Mouse (Mus musculus) E14TG2a.4 (cell line): ENCODE data around the gene Cenpa.

Source experiments
- CTCF ChIP-seq: conservative IDR thresholded peaks from 2 replicates; pipeline ENCODE4 v1.5.1; 2014; ENCODE audit warnings: low read length
- POU5F1 ChIP-seq: IDR thresholded peaks from 2 replicates; pipeline ENCODE4 v1.6.1; 2014; ENCODE audit warnings: low read length, borderline replicate concordance

GRCm38 (mm10) chr5:30667215-30667614 lies 638 bp downstream of the Cenpa start:
- TF ChIP-seq CTCF (no peak), POU5F1 (no peak)
